Mouse (Mus musculus) cerebellum, adult 2 months (tissue): ENCODE results near the gene Kcnk6.

Experiments used
- CTCF ChIP-seq: fragments of 200-500 bp; IDR thresholded peaks from 2 replicates; pipeline ENCODE4 v1.5.1; 2011; ENCODE audit warnings: low read depth, mild to moderate bottlenecking, control low read depth, low read length, moderate library complexity, borderline replicate concordance; ENCODE audit not compliant: insufficient read depth
- POLR2A ChIP-seq: fragments of 200-500 bp; IDR thresholded peaks from 2 replicates; pipeline ENCODE4 v1.6.1; 2011; ENCODE audit warnings: low read length, control low read depth, borderline replicate concordance; ENCODE audit not compliant: insufficient read depth

DNA sequence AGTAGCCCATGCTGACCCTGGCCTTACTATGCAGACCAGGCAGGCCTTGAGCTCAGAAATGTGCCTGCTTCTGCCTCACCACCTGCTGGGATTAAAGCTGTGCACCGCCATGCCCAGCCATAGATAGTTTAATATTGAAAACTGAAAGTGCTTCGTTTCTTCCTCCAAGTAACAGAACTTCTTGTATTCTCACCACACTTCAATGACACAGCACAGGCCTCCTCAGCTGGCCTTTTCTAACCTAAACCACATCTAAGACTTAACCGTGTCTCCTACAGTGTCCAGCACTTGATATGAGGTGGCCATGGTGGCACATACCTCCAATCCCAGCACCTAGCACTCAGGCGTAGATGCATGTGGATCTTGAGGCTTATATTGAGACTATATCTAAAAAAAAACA, 38.1 kb upstream of the Kcnk6 start:
- TF ChIP-seq CTCF: no peak
- no peak for TF ChIP-seq POLR2A
